Mouse (Mus musculus) gastrocnemius, postnatal 14 days (tissue): ENCODE measurements at regions not wholly inside any gene's neighbourhood (a gene's known extent, or its start where the extent isn't known, plus 50 kb on each side); places are given as distances from the start of the nearest gene placed in this dataset.

Experiments
- DNase-seq: peaks from one replicate; pipeline ENCODE4 v3.0.0; 2021; ENCODE audit warnings: mixed read lengths
- intact Hi-C: fragments of 180-260 bp; cut with DNase I; formaldehyde crosslinking; loops from one replicate; pipeline ENCODE4 v1.15.1; 2025; ENCODE audit warnings: low total_unique reads

- intact Hi-C loops = no loop called here
- no peak for DNase-seq
Observed at GRCm38 (mm10) chr4:82099970-82100368, 605.6 kb downstream of the Nfib start.

GRCm38 (mm10) chr4:82098986-82099969, 606.3 kb downstream of the Nfib start:
- no peak for DNase-seq
- intact Hi-C loops = no loop called here

- intact Hi-C loops = no loop called here
- peak; percentile 47 for DNase-seq
Observed at GRCm38 (mm10) chr4:82092296-82093230, 613.0 kb downstream of the Nfib start.

- DNase-seq = no peak
- intact Hi-C loops = loop anchor here (10.0 kb wide), 1 partner anchor 85 kb away; no protein-coding TSS in a partner anchor
Observed at GRCm38 (mm10) chr4:82089657-82090056, 615.9 kb downstream of the Nfib start.

GRCm38 (mm10) chr4:82083519-82083918, 622.0 kb downstream of the Nfib start:
- DNase-seq = no peak
- intact Hi-C loops = loop anchor here (10.0 kb wide), 1 partner anchor 91 kb away; no protein-coding TSS in a partner anchor

GRCm38 (mm10) chr4:82068050-82068449, 625.4 kb upstream of the Mpdz start:
- intact Hi-C loops = no loop called here
- DNase-seq = no peak

DNA sequence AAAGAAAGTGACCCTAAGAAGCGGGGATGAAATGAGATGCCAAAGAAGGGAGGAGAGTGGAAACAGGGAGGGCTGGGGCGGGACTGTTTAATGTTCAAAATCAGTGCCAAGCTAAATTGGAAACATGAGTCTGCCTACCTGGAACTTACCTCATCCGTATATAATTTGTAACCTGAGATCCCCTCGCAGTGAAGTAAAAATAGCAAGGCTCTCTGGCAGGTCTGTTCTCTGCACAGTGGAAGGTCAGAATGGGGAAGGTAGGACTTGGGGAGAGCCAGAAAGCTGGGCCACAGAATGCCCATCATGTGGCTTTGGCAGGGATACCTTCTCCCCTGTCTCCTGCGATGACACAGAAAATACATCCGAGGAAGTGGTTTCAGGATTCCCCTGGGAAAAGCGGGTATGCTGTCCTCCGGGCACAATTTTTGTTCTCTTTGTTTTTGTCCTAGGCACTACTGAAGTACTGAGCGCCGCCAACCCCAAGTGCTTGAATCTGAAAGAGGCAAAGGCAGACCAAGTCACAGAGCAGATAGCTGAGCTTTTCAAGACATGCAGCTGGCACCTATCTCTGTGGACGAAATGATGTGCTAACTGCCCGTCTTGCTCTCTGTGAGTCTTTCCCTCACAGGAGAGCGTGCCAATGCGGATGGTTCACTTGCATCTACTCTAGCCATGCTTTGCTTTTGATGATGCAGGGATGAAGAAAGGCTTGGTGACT, 623.2 kb upstream of the Mpdz start:
- intact Hi-C loops = no loop called here

GRCm38 (mm10) chr4:82062726-82063125, 620.1 kb upstream of the Mpdz start:
- no peak for DNase-seq
- intact Hi-C loops = no loop called here

More for the DNA sequence above, 623.2 kb upstream of the Mpdz start:
- DNase-seq = peak; percentile 9

DNA sequence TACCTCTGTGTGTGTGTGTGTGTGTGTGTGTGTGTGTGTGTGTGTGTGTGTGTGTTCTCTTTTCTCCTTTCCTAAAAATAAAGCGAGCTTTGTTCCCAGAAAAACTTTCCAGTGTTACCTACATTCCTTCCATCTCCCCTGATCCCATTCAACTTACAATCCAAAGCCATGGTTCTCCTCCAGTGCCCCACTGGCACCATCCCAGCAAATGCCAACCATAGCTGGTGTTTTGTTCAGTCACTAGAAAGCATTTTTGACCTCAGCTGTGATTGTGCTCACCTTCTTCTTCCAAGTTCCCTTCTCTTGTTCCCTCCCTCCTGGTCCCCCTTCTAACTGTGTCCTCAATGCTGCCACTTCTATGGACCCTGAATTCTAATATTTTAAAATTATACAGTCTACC, 614.1 kb upstream of the Mpdz start:
- no peak for DNase-seq
- intact Hi-C loops = no loop called here

DNA sequence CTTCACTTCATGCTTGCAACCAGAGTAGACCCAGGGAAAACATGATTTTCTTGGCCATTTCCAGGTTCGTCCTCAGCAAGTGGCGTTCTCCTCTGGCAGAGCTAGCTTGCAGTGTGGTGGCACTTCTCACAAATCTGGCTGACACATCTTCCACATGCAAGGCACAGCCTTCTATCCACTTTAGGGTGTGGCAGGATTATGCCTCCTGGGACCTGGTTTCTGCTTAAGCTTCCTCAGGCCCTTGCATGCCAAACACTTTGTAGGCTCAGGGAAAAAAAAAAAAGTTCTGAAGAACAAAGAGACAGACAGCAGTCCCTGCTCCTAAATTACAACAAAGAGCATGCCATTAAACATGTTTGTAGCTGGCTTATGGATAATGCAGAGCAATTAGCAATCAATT, 605.6 kb upstream of the Mpdz start:
- no peak for DNase-seq
- intact Hi-C loops = no loop called here

- DNase-seq = no peak
Observed at GRCm38 (mm10) chr4:82037473-82037872, 594.9 kb upstream of the Mpdz start.

DNA sequence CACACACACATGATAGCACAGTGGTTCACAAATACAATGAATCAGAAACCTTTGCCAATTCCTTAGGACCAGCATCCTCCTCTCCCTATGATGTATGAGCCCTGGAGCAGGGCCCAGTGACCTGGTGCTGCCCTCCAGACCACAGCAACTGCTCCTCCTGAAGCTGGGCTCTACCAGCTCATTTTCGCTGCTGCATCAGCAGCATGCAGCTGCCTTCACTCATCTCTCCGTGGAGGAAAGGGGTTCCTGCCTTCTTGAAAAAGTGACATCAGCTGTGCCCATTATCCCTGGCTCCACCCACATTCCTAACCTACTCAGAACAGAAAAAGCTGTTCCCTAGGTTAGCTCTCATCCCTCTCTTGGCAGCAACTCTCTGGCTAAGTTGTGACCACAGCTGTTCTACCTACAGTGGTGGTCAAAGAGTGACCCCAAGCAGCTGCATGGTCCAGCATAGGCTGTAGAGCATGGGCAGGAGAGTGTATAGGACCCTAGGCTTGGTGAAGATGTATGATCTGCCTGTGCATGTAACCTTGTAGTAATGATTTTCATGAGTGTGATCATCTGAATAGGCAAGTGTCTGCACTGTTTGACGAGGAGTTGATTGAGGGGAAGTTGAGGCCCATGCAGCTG, 592.6 kb upstream of the Mpdz start:
- intact Hi-C loops = no loop called here
- peak; percentile 43 for DNase-seq

More at GRCm38 (mm10) chr4:82037473-82037872, 594.9 kb upstream of the Mpdz start:
- intact Hi-C loops = no loop called here

GRCm38 (mm10) chr4:82029237-82029636, 586.6 kb upstream of the Mpdz start:
- no peak for DNase-seq
- intact Hi-C loops = no loop called here

GRCm38 (mm10) chr4:82027447-82027881, 584.8 kb upstream of the Mpdz start:
- intact Hi-C loops = no loop called here
- DNase-seq = no peak

- intact Hi-C loops = no loop called here
- DNase-seq = no peak
Observed at GRCm38 (mm10) chr4:82001406-82001732, 558.8 kb upstream of the Mpdz start.

DNA sequence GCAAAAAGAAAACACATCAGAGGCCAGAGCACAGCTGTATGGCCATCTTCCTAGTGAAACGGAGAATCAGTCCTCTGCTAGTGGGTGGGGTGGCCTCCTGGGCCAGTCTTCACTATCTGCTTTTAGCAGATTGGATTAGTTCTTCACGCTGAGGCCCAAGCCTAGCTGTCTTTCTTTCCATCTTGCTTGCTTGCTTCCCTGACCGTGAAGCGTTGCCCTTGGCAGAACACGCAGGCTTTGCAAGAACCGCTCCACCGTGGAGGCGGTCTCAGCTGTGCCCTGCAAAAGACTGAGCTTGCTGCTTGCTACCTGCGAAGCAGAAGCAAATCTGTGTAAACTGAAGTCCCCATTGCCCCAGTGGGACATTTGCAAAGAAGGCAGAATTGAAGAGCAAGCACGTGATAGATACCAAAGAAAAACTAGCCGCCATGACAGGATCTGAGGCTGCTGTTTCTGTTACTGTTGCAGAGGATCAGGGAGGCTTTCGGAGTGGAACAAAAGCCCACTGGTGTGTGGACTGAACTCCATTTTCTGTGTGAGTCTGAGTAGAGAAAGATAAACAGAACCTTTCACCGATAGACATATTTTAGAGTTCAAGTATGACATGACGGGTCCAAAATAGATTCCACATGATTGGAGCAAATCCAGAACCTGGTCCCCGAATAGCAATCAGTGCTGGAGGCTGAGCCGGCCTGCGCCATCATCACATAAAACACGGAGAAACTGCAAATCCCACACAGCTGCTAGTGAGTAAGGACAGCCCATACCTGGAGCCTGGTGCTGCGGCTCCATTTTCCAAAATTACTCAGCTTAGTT, 558.2 kb upstream of the Mpdz start:
- peak; percentile 39 for DNase-seq

DNA sequence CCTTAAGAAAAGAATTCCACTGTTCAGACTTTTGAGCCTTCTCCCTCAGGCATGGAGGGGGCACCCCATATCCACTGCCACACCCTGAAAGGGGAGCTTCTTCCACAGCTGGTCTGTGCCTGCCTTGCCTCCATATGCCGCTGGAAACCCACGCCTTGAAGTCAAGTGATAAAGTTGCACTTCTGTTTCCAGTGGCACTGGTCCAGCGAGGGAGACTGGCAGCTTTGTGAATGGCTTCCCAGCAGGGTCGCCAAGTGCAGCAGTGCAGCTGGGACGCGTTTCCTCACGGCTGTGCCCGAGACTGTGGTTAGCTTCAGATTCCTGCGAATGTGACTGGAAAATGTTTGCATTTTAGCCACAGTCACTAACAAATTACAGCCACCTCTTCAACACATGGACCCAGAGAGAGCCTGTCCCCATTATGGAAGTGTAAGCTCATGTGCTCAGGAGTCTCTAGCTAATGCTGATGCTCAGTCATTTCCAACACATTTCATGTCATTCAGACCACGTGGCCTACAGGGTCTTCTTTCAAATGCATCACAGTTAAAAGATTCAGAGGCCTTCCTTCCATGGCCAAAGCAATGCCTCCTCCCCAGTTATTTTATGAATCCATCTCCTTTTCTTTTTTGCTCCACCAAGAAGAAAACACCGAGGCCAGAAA, 557.2 kb upstream of the Mpdz start:
- intact Hi-C loops = no loop called here
- peak; percentile 47 for DNase-seq

More for the DNA sequence above, 558.2 kb upstream of the Mpdz start:
- intact Hi-C loops = no loop called here

- intact Hi-C loops = no loop called here
- no peak for DNase-seq
Observed at GRCm38 (mm10) chr4:81999093-81999492, 556.5 kb upstream of the Mpdz start.
